Mouse (Mus musculus): ENCODE measurements around the gene G430095P16Rik.

- no peak for TF ChIP-seq POLR2A (IDR thresholded peaks at IDR 0.05; ENCODE audit: insufficient read length, low read depth)
- no peak for TF ChIP-seq TCF12 (IDR thresholded peaks at IDR 0.05; ENCODE audit: insufficient read depth, poor library complexity, severe bottlenecking)
- TF ChIP-seq POLR2AphosphoS2 (IDR thresholded peaks at IDR 0.05; ENCODE audit: insufficient read length, low read depth), result no peak
- TF ChIP-seq MYOD1 (IDR thresholded peaks at IDR 0.05; ENCODE audit: control insufficient read depth in 1 of 3, insufficient read length in 2 of 3, low read depth in 2 of 3), result no peak
- no peak for TF ChIP-seq SRF (IDR thresholded peaks at IDR 0.05; ENCODE audit: control insufficient read depth, insufficient read length, low read depth)
- no peak for TF ChIP-seq MYOG (IDR thresholded peaks at IDR 0.05; ENCODE audit: control insufficient read depth in 1 of 3, insufficient read depth in 1 of 3, insufficient read length in 2 of 3, low read depth in 2 of 3)
- TF ChIP-seq TCF3 (IDR thresholded peaks at IDR 0.05; ENCODE audit: insufficient read length, low read depth), result no peak
- TF ChIP-seq MAX (IDR thresholded peaks at IDR 0.05; ENCODE audit: low read depth), result no peak
- no peak for TF ChIP-seq REST (IDR thresholded peaks at IDR 0.05; ENCODE audit: insufficient read depth, insufficient read length)
Measured at GRCm38 (mm10) chr8:84712759-84713120, 10.1 kb upstream of the G430095P16Rik start.

All from myocyte (in vitro differentiated cells).